Mouse (Mus musculus): ENCODE data around the gene Lingo1. TPM values are rescaled to one million over a fixed set of nuclear protein-coding genes. Genes with fewer than 3 reads are reported as not detected.
A peak's percentile ranks its signal among the peaks of the same experiment; 100 is the strongest.

The Lingo1 gene
- total and polyA plus RNA-seq, 3 experiments, result not detected

GRCm38 (mm10) chr9:56746926-56747294, 49.4 kb downstream of the Lingo1 start:
- H3K9ac ChIP-seq (ENCODE audit: insufficient read depth, low read depth), result no peak overlapping the region
- dilution Hi-C loops (cut with MboI; ENCODE audit: extremely low pct_ligation_motif_present, extremely low pct_unique_long_range_greater_than_20kb, low sequenced_read_pairs) (no loop called here), in situ Hi-C loops (cut with MboI; ENCODE audit: low pct_ligation_motif_present, low pct_unique_long_range_greater_than_20kb, low sequenced_read_pairs) (no loop called here)
- H3K4me2 ChIP-seq (ENCODE audit: insufficient read depth, low read depth, poor library complexity, severe bottlenecking), result no peak overlapping the region
- no peak for DNase-seq (ENCODE audit: extremely low read depth)
- TF ChIP-seq KAT2A (IDR thresholded peaks at IDR 0.05; ENCODE audit: insufficient replicate concordance, low read length), result no peak
- TF ChIP-seq JUND (conservative IDR thresholded peaks at IDR 0.05; ENCODE audit: low read depth, low read length), result no peak
- no peak for TF ChIP-seq MYC (IDR thresholded peaks at IDR 0.05; ENCODE audit: low read depth, low read length)
- no peak for TF ChIP-seq ZNF384 (IDR thresholded peaks at IDR 0.05; ENCODE audit: low read depth, low read length)
- TF ChIP-seq RCOR1 (conservative IDR thresholded peaks at IDR 0.05; ENCODE audit: low read depth, low read length), result no peak
- TF ChIP-seq ZKSCAN1 (IDR thresholded peaks at IDR 0.05; ENCODE audit: borderline replicate concordance, low read depth, low read length), result no peak
- TF ChIP-seq RAD21 (IDR thresholded peaks at IDR 0.05; ENCODE audit: low read depth, low read length), result no peak
- H3K4me3 ChIP-seq (replicated peaks in 1 of 3; ENCODE audit: low read depth in 2 of 3, low read length in 2 of 3, poor library complexity in 1 of 3), result no peak overlapping the region
- no peaks in the 10 kb centered on the region for H3K4me1 ChIP-seq (ENCODE audit: control insufficient read depth in 1 of 2, insufficient read depth in 2 of 2)
- H3K79me2 ChIP-seq (replicated peaks; ENCODE audit: control insufficient read depth, extremely low read depth, insufficient read depth, poor library complexity, severe bottlenecking), result no peaks in the 10 kb centered on the region
- H3K27ac ChIP-seq (ENCODE audit: insufficient read depth, low read depth), result no peak overlapping the region
- peaks cover 83% of the 10 kb centered on the region for H3K27me3 ChIP-seq (replicated peaks)
- H3K9me3 ChIP-seq (replicated peaks; ENCODE audit: low read length), result peaks cover 3% of the 10 kb centered on the region
- no peaks in the 10 kb centered on the region for H3K36me3 ChIP-seq (replicated peaks in 1 of 2; ENCODE audit: control insufficient read depth in 1 of 2, insufficient read depth in 1 of 2, low read length in 1 of 2)

GRCm38 (mm10) chr9:56746195-56746925, 49.9 kb downstream of the Lingo1 start:
- Histone ChIP-seq H3K4me1 (ENCODE audit: control insufficient read depth in 1 of 2, insufficient read depth in 2 of 2) (no peaks in the 10 kb centered on the region), H3K36me3 (replicated peaks in 1 of 2; ENCODE audit: control insufficient read depth in 1 of 2, insufficient read depth in 1 of 2, low read length in 1 of 2) (no peaks in the 10 kb centered on the region), H3K4me2 (ENCODE audit: insufficient read depth, low read depth, poor library complexity, severe bottlenecking) (no peak overlapping the region), H3K9ac (ENCODE audit: insufficient read depth, low read depth) (no peak overlapping the region), H3K9me3 (replicated peaks; ENCODE audit: low read length) (peaks cover 3% of the 10 kb centered on the region), H3K4me3 (replicated peaks in 1 of 3; ENCODE audit: low read depth in 2 of 3, low read length in 2 of 3, poor library complexity in 1 of 3) (no peak overlapping the region), H3K27me3 (replicated peaks) (peaks cover 83% of the 10 kb centered on the region), H3K79me2 (replicated peaks; ENCODE audit: control insufficient read depth, extremely low read depth, insufficient read depth, poor library complexity, severe bottlenecking) (no peaks in the 10 kb centered on the region), H3K27ac (ENCODE audit: insufficient read depth, low read depth) (no peak overlapping the region)
- DNase-seq (ENCODE audit: extremely low read depth), result no peak
- in situ Hi-C loops (cut with MboI; ENCODE audit: low pct_ligation_motif_present, low pct_unique_long_range_greater_than_20kb, low sequenced_read_pairs), result no loop called here
- dilution Hi-C loops (cut with MboI; ENCODE audit: extremely low pct_ligation_motif_present, extremely low pct_unique_long_range_greater_than_20kb, low sequenced_read_pairs), result no loop called here
- TF ChIP-seq KAT2A (IDR thresholded peaks at IDR 0.05; ENCODE audit: insufficient replicate concordance, low read length) (no peak), USF1 (IDR thresholded peaks at IDR 0.05; ENCODE audit: low read depth, low read length) (no peak), UBTF (IDR thresholded peaks at IDR 0.05; ENCODE audit: low read depth, low read length) (no peak)

DNA sequence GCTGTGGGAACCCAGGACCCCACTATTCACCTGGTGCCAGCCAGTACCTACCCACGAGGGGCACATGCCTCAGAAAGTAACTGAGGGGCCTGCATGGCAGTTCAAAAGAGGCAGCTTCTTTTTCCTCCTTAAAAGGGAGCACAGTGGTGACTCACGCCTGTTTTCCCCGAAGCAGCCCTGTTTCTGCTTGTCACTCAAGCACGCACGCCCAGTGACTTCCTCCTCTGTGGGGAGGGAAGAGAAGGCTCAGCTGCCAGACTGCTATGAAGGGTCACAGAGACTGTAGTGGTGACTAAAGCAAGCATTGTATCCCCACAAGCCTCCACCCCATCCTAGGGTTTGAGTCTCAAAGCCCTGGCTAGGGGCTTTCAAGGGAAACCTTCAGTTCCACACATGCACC, 51.9 kb downstream of the Lingo1 start:
- Histone ChIP-seq H3K4me3 (replicated peaks in 1 of 3; ENCODE audit: low read depth in 2 of 3, low read length in 2 of 3, poor library complexity in 1 of 3) (no peak overlapping the region), H3K27ac (ENCODE audit: insufficient read depth, low read depth) (no peak overlapping the region), H3K9me3 (replicated peaks; ENCODE audit: low read length) (no peaks in the 10 kb centered on the region), H3K27me3 (replicated peaks) (peaks cover 88% of the 10 kb centered on the region), H3K9ac (ENCODE audit: insufficient read depth, low read depth) (no peak overlapping the region), H3K4me1 (ENCODE audit: control insufficient read depth in 1 of 2, insufficient read depth in 2 of 2) (no peaks in the 10 kb centered on the region), H3K79me2 (replicated peaks; ENCODE audit: control insufficient read depth, extremely low read depth, insufficient read depth, poor library complexity, severe bottlenecking) (no peaks in the 10 kb centered on the region), H3K36me3 (replicated peaks in 1 of 2; ENCODE audit: control insufficient read depth in 1 of 2, insufficient read depth in 1 of 2, low read length in 1 of 2) (no peaks in the 10 kb centered on the region), H3K4me2 (ENCODE audit: insufficient read depth, low read depth, poor library complexity, severe bottlenecking) (no peak overlapping the region)
- TF ChIP-seq TBP (conservative IDR thresholded peaks at IDR 0.05; ENCODE audit: low read depth, low read length) (no peak), MAFK (IDR thresholded peaks at IDR 0.05; ENCODE audit: insufficient replicate concordance, low read length) (no peak), ZKSCAN1 (IDR thresholded peaks at IDR 0.05; ENCODE audit: borderline replicate concordance, low read depth, low read length) (no peak), SIN3A (IDR thresholded peaks at IDR 0.05; ENCODE audit: low read length) (no peak), IRF4 (IDR thresholded peaks at IDR 0.05; ENCODE audit: low read depth, low read length) (no peak), RAD21 (IDR thresholded peaks at IDR 0.05; ENCODE audit: low read depth, low read length) (no peak), CHD1 (IDR thresholded peaks at IDR 0.05; ENCODE audit: low read depth, low read length) (no peak), USF1 (IDR thresholded peaks at IDR 0.05; ENCODE audit: low read depth, low read length) (no peak), HCFC1 (IDR thresholded peaks at IDR 0.05; ENCODE audit: low read depth, low read length) (no peak), ELF1 (IDR thresholded peaks at IDR 0.05; ENCODE audit: low read depth, low read length) (no peak), NELFE (IDR thresholded peaks at IDR 0.05; ENCODE audit: low read depth, low read length) (no peak), EP300 (IDR thresholded peaks at IDR 0.05; ENCODE audit: low read length) (no peak), JUND (conservative IDR thresholded peaks at IDR 0.05; ENCODE audit: low read depth, low read length) (no peak), POLR2A (IDR thresholded peaks at IDR 0.05; ENCODE audit: low read depth, low read length) (no peak), KAT2A (IDR thresholded peaks at IDR 0.05; ENCODE audit: insufficient replicate concordance, low read length) (no peak), USF2 (conservative IDR thresholded peaks at IDR 0.05; ENCODE audit: low read depth, low read length) (no peak)
- in situ Hi-C loops (cut with MboI; ENCODE audit: low pct_ligation_motif_present, low pct_unique_long_range_greater_than_20kb, low sequenced_read_pairs), result no loop called here
- peak; percentile 10 for DNase-seq (ENCODE audit: extremely low read depth)
- dilution Hi-C loops (cut with MboI; ENCODE audit: extremely low pct_ligation_motif_present, extremely low pct_unique_long_range_greater_than_20kb, low sequenced_read_pairs), result no loop called here
